Mouse (Mus musculus) kidney, embryonic 16.5 days (tissue): ENCODE measurements around the gene Gm20388. TPM values are rescaled to one million over a fixed set of nuclear protein-coding genes. Genes with fewer than 3 reads are reported as not detected.

Source experiments
- ATAC-seq: fragments of 200-750 bp; cut with Nextera tagmentation; 2 replicates; pipeline ENCODE4 v1.8.0; 2017; ENCODE audit warnings: moderate TSS enrichment; ENCODE audit not compliant: low FRiP score, low TSS enrichment
- H3K27ac ChIP-seq: fragments of 300-500 bp; sonication (generic); 2 replicates; pipeline ENCODE4 v1.5.1; 2014; ENCODE audit warnings: low read length
- H3K27me3 ChIP-seq: fragments of 300-500 bp; sonication (generic); 2 replicates; pipeline ENCODE4 v1.6.1; 2014; ENCODE audit warnings: low read length, control low read depth, mixed read lengths; ENCODE audit not compliant: insufficient read depth
- H3K36me3 ChIP-seq: fragments of 300-500 bp; sonication (generic); 2 replicates; pipeline ENCODE4 v1.6.1; 2014; ENCODE audit warnings: low read length, control low read depth, mixed read lengths; ENCODE audit not compliant: insufficient read depth
- H3K4me1 ChIP-seq: fragments of 300-500 bp; sonication (generic); 2 replicates; pipeline ENCODE4 v1.6.1; 2014; ENCODE audit warnings: low read length, control low read depth, mixed read lengths; ENCODE audit not compliant: insufficient read depth
- H3K4me2 ChIP-seq: fragments of 300-500 bp; sonication (generic); replicated peaks from 2 replicates; pipeline ENCODE4 v1.6.1; 2014; ENCODE audit warnings: low read depth, low read length
- H3K4me3 ChIP-seq: fragments of 300-500 bp; sonication (generic); 2 replicates; pipeline ENCODE4 v1.5.1; 2014; ENCODE audit warnings: mild to moderate bottlenecking, low read length
- H3K9ac ChIP-seq: fragments of 300-500 bp; sonication (generic); replicated peaks from 2 replicates; pipeline ENCODE4 v1.6.1; 2014; ENCODE audit warnings: low read length
- H3K9me3 ChIP-seq: fragments of 300-500 bp; sonication (generic); 2 replicates; pipeline ENCODE4 v1.6.1; 2016; ENCODE audit warnings: low read length, control low read depth
- WGBS: fragments of 180-500 bp; shearing (Covaris S2); extraction: QIAGEN DNeasy Blood & Tissue Kit; methylation state at CpG from one replicate; pipeline ENCODE4 v1.1.7; 2014; 5-methylcytosine and 5-hydroxymethylcytosine counted together
- polyA plus RNA-seq: library from polyadenylated mRNA; unstranded; fragments of >200 nt; fragmentation: Nextera tagmentation; extraction: Ambion mirVana; gene quantifications from 2 replicates; pipeline ENCODE4 v1.2.1, GENCODE M21; 2015

The Gm20388 gene
- polyA plus RNA-seq, 1 experiment from 2014 or later, result 7.7 TPM

- H3K9me3 ChIP-seq, result no peaks in the 10 kb centered on the region
- no peak overlapping the region for H3K9ac ChIP-seq
- no peak overlapping the region for H3K4me3 ChIP-seq
- no peak overlapping the region for H3K4me2 ChIP-seq
- peaks cover 27% of the 10 kb centered on the region for H3K4me1 ChIP-seq
- H3K36me3 ChIP-seq, result no peaks in the 10 kb centered on the region
- H3K27ac ChIP-seq, result no peak overlapping the region
- WGBS, result 95% methylated on average over 10 of the region's 10 CpGs
- ATAC-seq, result no peak
- H3K27me3 ChIP-seq, result no peaks in the 10 kb centered on the region
Measured at GRCm38 (mm10) chr8:124275377-124276071, 4364.9 kb downstream of the Gm20388 start.

GRCm38 (mm10) chr8:124277951-124278910, 4367.6 kb downstream of the Gm20388 start:
- Histone ChIP-seq H3K27me3 (no peaks in the 10 kb centered on the region), H3K9ac (peak overlapping the region; percentile 18; the same call in 1 of the 2 replicates), H3K4me1 (peaks cover 11% of the 10 kb centered on the region), H3K9me3 (no peaks in the 10 kb centered on the region), H3K36me3 (no peaks in the 10 kb centered on the region), H3K4me2 (no peak overlapping the region), H3K4me3 (no peak overlapping the region), H3K27ac (peak overlapping the region; percentile 21; the same call in 1 of the 2 replicates)
- 76% methylated on average over 24 of the region's 24 CpGs for WGBS
- no peak for ATAC-seq

- Histone ChIP-seq H3K4me1 (peaks cover 18% of the 10 kb centered on the region), H3K9me3 (no peaks in the 10 kb centered on the region), H3K4me2 (no peak overlapping the region), H3K27ac (peak overlapping the region; percentile 21; the same call in 1 of the 2 replicates), H3K27me3 (no peaks in the 10 kb centered on the region), H3K4me3 (no peak overlapping the region), H3K36me3 (no peaks in the 10 kb centered on the region), H3K9ac (no peak overlapping the region)
- ATAC-seq, result no peak
- whole genome bisulfite sequencing, result 81% methylated on average over 7 of the region's 7 CpGs
Measured at GRCm38 (mm10) chr8:124278956-124279689, 4368.5 kb downstream of the Gm20388 start.

DNA sequence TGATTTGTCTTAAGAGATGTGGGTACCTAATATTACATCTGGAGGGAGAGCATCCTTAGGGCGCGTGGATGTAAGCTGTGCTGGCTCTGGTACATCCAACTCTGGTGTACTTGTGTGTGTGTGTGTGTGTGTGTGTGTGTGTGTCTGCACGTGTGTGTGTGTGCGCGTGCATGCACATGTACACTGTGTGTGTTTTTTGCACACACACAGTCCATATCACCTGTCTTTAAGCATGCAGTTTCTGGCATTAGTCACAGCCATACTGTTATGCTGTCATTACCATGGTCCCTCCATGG, 4369.0 kb downstream of the Gm20388 start:
- 97% methylated on average over 5 of the region's 5 CpGs for WGBS

DNA sequence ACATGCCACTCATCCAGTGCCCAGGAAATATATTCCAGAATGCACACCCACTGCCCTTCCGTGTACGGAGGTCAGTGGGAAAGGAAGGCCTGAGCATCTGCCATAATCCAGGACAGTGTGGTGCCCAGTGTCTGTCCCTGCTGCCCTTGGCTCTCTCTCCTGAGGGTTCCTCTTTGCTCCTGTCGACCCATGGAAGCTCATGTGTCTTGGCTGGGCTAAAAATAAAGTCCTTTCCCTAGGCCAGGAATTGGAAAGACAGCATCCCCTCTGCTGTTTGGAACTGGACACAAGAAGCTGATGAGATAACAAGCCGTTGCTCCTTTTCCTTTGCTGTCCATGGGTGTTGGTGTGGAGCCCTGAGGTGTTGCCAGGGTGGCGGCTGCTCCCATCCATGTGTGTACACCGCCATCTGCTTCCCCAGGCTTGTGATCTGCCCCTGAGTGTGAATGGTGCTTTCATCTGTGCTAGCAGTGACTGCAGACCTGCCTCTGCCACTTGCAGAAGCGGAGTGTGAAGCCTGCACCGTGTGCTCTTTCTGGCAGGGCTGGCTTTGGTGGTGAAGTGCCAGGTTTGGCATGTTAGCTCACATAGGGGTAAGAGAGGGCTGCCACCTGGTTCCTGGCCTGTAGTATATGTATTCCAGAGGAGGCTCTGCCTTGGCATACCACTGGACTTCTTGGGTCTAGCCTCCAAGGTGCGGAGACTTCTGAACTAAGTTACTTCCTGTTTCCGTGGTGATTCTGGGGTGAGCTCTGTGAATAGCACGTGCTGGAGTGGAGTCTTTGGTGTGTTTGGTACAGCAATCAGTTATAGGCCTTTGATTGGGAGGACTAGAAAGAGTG, 4371.3 kb downstream of the Gm20388 start:
- no peak overlapping the region for H3K4me3 ChIP-seq
- 59% methylated on average over 11 of the region's 11 CpGs for WGBS
- H3K4me1 ChIP-seq, result peaks cover 46% of the 10 kb centered on the region
- no peaks in the 10 kb centered on the region for H3K9me3 ChIP-seq
- H3K9ac ChIP-seq, result no peak overlapping the region
- no peak for ATAC-seq
- H3K36me3 ChIP-seq, result no peaks in the 10 kb centered on the region
- no peak overlapping the region for H3K4me2 ChIP-seq
- no peak overlapping the region for H3K27ac ChIP-seq
- H3K27me3 ChIP-seq, result no peaks in the 10 kb centered on the region

More for the DNA sequence above, 4369.0 kb downstream of the Gm20388 start:
- no peak overlapping the region for H3K9ac ChIP-seq
- H3K27me3 ChIP-seq, result no peaks in the 10 kb centered on the region
- H3K9me3 ChIP-seq, result no peaks in the 10 kb centered on the region
- peaks cover 23% of the 10 kb centered on the region for H3K4me1 ChIP-seq
- no peak for ATAC-seq
- H3K27ac ChIP-seq, result no peak overlapping the region
- no peaks in the 10 kb centered on the region for H3K36me3 ChIP-seq
- no peak overlapping the region for H3K4me3 ChIP-seq
- H3K4me2 ChIP-seq, result no peak overlapping the region

GRCm38 (mm10) chr8:124282878-124283630, 4372.4 kb downstream of the Gm20388 start:
- Histone ChIP-seq H3K9me3 (no peaks in the 10 kb centered on the region), H3K4me1 (peaks cover 49% of the 10 kb centered on the region), H3K4me3 (no peak overlapping the region), H3K36me3 (no peaks in the 10 kb centered on the region), H3K9ac (no peak overlapping the region), H3K27ac (no peak overlapping the region), H3K4me2 (no peak overlapping the region), H3K27me3 (no peaks in the 10 kb centered on the region)
- ATAC-seq, result no peak
- WGBS, result 80% methylated on average over 12 of the region's 12 CpGs

GRCm38 (mm10) chr8:124283644-124284332, 4373.1 kb downstream of the Gm20388 start:
- H3K27ac ChIP-seq, result 0 out of 2 replicates have a peak overlapping the region, but pooled peaks have one; percentile 1
- H3K36me3 ChIP-seq, result no peaks in the 10 kb centered on the region
- ATAC-seq, result no peak
- WGBS, result 46% methylated on average over 11 of the region's 11 CpGs
- no peak overlapping the region for H3K9ac ChIP-seq
- H3K9me3 ChIP-seq, result no peaks in the 10 kb centered on the region
- H3K27me3 ChIP-seq, result no peaks in the 10 kb centered on the region
- peaks cover 49% of the 10 kb centered on the region for H3K4me1 ChIP-seq
- H3K4me2 ChIP-seq, result no peak overlapping the region
- no peak overlapping the region for H3K4me3 ChIP-seq

DNA sequence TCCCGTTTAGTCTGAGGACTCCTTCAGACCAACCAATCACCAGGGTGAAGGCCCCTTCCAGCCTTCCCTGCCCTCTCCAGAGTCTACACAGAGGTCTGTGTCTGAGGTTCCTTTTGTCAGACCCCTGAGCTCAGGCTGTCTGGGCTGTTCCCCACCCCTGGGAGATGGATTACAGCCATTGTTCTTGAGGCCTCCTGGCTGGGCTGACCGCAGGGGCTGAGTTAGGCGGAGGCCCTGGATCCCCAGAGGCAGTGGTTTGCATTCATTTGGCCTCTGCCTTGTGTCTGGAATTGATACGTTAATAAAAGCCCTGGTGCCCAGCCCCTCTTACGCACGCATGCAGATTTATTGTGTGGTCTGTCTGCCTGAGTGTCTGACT, 4373.7 kb downstream of the Gm20388 start:
- Histone ChIP-seq H3K27ac (peak overlapping the region; percentile 1; the same call in 1 of the 2 replicates), H3K9me3 (no peaks in the 10 kb centered on the region), H3K4me1 (peaks cover 49% of the 10 kb centered on the region), H3K36me3 (no peaks in the 10 kb centered on the region), H3K27me3 (no peaks in the 10 kb centered on the region), H3K9ac (0 out of 2 replicates have a peak overlapping the region, but pooled peaks have one; percentile 6), H3K4me2 (no peak overlapping the region), H3K4me3 (no peak overlapping the region)
- 26% methylated on average over 6 of the region's 6 CpGs for WGBS
- ATAC-seq, result no peak
